Mouse (Mus musculus) CH12.LX (cell line): ENCODE data around the gene Thrb. TPM values are rescaled to one million over a fixed set of nuclear protein-coding genes. Genes with fewer than 3 reads are reported as not detected.

Source experiments
- DNase-seq: peaks from one replicate; pipeline ENCODE4 v3.0.0-alpha.2; 2013; ENCODE audit errors: extremely low read depth
- H3K27ac ChIP-seq: 2 replicates; pipeline ENCODE4 v1.5.1; 2012; ENCODE audit warnings: low read depth, mild to moderate bottlenecking, control low read depth, moderate library complexity; ENCODE audit not compliant: insufficient read depth
- H3K27me3 ChIP-seq: replicated peaks from 2 replicates; pipeline ENCODE3; 2012; ENCODE audit warnings: inconsistent platforms
- H3K36me3 ChIP-seq, 2 experiments: replicated peaks in 1 of 2; 2 replicates each; pipeline versions ENCODE3 to v1.6.1; 2012; ENCODE audit warnings: inconsistent platforms in 1 of 2, low read length in 1 of 2, mild to moderate bottlenecking in 1 of 2, mixed read lengths in 1 of 2, moderate library complexity in 1 of 2; ENCODE audit not compliant: control insufficient read depth in 1 of 2, insufficient read depth in 1 of 2
- H3K4me1 ChIP-seq, 2 experiments: 2 replicates each; pipeline ENCODE4 v1.6.1; 2012; ENCODE audit warnings: inconsistent platforms in 1 of 2, moderate library complexity in 1 of 2; ENCODE audit not compliant: insufficient read depth in 2 of 2, control insufficient read depth in 1 of 2
- H3K4me2 ChIP-seq: 2 replicates; pipeline ENCODE4 v1.6.1; 2012; ENCODE audit warnings: low read depth, mild to moderate bottlenecking, control low read depth; ENCODE audit not compliant: poor library complexity, insufficient read depth, severe bottlenecking
- H3K4me3 ChIP-seq, 3 experiments: fragments of 150-350 bp in 1 of 3; sonication (generic) in 1 of 3; replicated peaks in 1 of 3; 2 replicates each; pipeline versions ENCODE3 to v1.5.1; 2011 to 2012; ENCODE audit warnings: low read depth in 2 of 3, low read length in 2 of 3, mild to moderate bottlenecking in 2 of 3, moderate library complexity in 2 of 3, control low read depth in 1 of 3, improper control_type of control experiment in 1 of 3, inconsistent platforms in 1 of 3, mixed read lengths in 1 of 3; ENCODE audit not compliant: poor library complexity in 1 of 3
- H3K79me2 ChIP-seq: replicated peaks from 2 replicates; pipeline ENCODE4 v1.6.1; 2012; ENCODE audit warnings: mild to moderate bottlenecking, moderate library complexity; ENCODE audit not compliant: control insufficient read depth, poor library complexity, insufficient read depth, severe bottlenecking; ENCODE audit errors: extremely low read depth
- H3K9ac ChIP-seq: 2 replicates; pipeline ENCODE4 v1.6.1; 2012; ENCODE audit warnings: low read depth, mild to moderate bottlenecking, control low read depth, moderate library complexity; ENCODE audit not compliant: insufficient read depth
- H3K9me3 ChIP-seq: replicated peaks from 2 replicates; pipeline ENCODE3; 2012; ENCODE audit warnings: low read length, inconsistent platforms, mixed read lengths
- BHLHE40 ChIP-seq: IDR thresholded peaks from 2 replicates; pipeline ENCODE4 v1.6.1; 2011; ENCODE audit warnings: mild to moderate bottlenecking, low read depth, low read length, improper control_type of control experiment
- CHD1 ChIP-seq: IDR thresholded peaks from 2 replicates; pipeline ENCODE4 v1.6.1; 2012; ENCODE audit warnings: low read depth, low read length, improper control_type of control experiment, inconsistent platforms
- CTCF ChIP-seq, 2 experiments: IDR thresholded peaks in 1 of 2; conservative IDR thresholded peaks in 1 of 2; 2 replicates each; pipeline ENCODE4 v1.5.1; 2011 to 2012; ENCODE audit warnings: low read depth in 2 of 2, low read length in 2 of 2, improper control_type of control experiment in 1 of 2, inconsistent platforms in 1 of 2, mild to moderate bottlenecking in 1 of 2, moderate library complexity in 1 of 2
- E2F4 ChIP-seq: IDR thresholded peaks from 2 replicates; pipeline ENCODE4 v1.6.1; 2011; ENCODE audit warnings: low read depth, low read length, improper control_type of control experiment; ENCODE audit not compliant: insufficient replicate concordance
- ELF1 ChIP-seq: IDR thresholded peaks from 2 replicates; pipeline ENCODE4 v1.6.1; 2014; ENCODE audit warnings: low read depth, mild to moderate bottlenecking, inconsistent platforms, low read length, improper control_type of control experiment
- GABPA ChIP-seq: IDR thresholded peaks from 2 replicates; pipeline ENCODE4 v1.6.1; 2012; ENCODE audit warnings: low read depth, low read length, improper control_type of control experiment, inconsistent platforms; ENCODE audit not compliant: insufficient replicate concordance
- JUN ChIP-seq: IDR thresholded peaks from 2 replicates; pipeline ENCODE4 v1.6.1; 2011; ENCODE audit warnings: low read depth, mild to moderate bottlenecking, low read length, improper control_type of control experiment, moderate library complexity; ENCODE audit not compliant: insufficient read depth
- JUND ChIP-seq: conservative IDR thresholded peaks from 2 replicates; pipeline ENCODE4 v1.6.1; 2011; ENCODE audit warnings: low read depth, low read length, improper control_type of control experiment
- MAX ChIP-seq: IDR thresholded peaks from 2 replicates; pipeline ENCODE4 v1.6.1; 2011; ENCODE audit warnings: low read length, improper control_type of control experiment
- MAZ ChIP-seq: IDR thresholded peaks from 2 replicates; pipeline ENCODE4 v1.6.1; 2012; ENCODE audit warnings: low read depth, mild to moderate bottlenecking, inconsistent platforms, low read length, improper control_type of control experiment, moderate library complexity
- MEF2A ChIP-seq: IDR thresholded peaks from 2 replicates; pipeline ENCODE4 v1.6.1; 2014; ENCODE audit warnings: low read depth, mild to moderate bottlenecking, inconsistent platforms, low read length, improper control_type of control experiment, borderline replicate concordance
- MXI1 ChIP-seq: IDR thresholded peaks from 2 replicates; pipeline ENCODE4 v1.6.1; 2011; ENCODE audit warnings: mild to moderate bottlenecking, low read depth, low read length, improper control_type of control experiment
- MYC ChIP-seq: IDR thresholded peaks from 2 replicates; pipeline ENCODE4 v1.6.1; 2011; ENCODE audit warnings: low read depth, mild to moderate bottlenecking, improper control_type of control experiment, low read length
- NELFE ChIP-seq: IDR thresholded peaks from 2 replicates; pipeline ENCODE4 v1.6.1; 2011; ENCODE audit warnings: low read depth, low read length, improper control_type of control experiment
- NRF1 ChIP-seq: IDR thresholded peaks from 2 replicates; pipeline ENCODE4 v1.6.1; 2014; ENCODE audit warnings: low read depth, mild to moderate bottlenecking, inconsistent platforms, low read length, improper control_type of control experiment, moderate library complexity
- POLR2AphosphoS2 ChIP-seq: IDR thresholded peaks from 2 replicates; pipeline ENCODE4 v1.6.1; 2011; ENCODE audit warnings: low read depth, low read length, improper control_type of control experiment
- RCOR1 ChIP-seq: conservative IDR thresholded peaks from 2 replicates; pipeline ENCODE4 v1.6.1; 2012; ENCODE audit warnings: low read depth, mild to moderate bottlenecking, inconsistent platforms, low read length, improper control_type of control experiment
- SMC3 ChIP-seq: IDR thresholded peaks from 2 replicates; pipeline ENCODE4 v1.6.1; 2011; ENCODE audit warnings: low read depth, low read length, improper control_type of control experiment
- UBTF ChIP-seq: IDR thresholded peaks from 2 replicates; pipeline ENCODE4 v1.6.1; 2012; ENCODE audit warnings: low read depth, mild to moderate bottlenecking, inconsistent platforms, low read length, improper control_type of control experiment, moderate library complexity
- USF2 ChIP-seq: conservative IDR thresholded peaks from 2 replicates; pipeline ENCODE4 v1.6.1; 2011; ENCODE audit warnings: low read depth, low read length, improper control_type of control experiment
- ZC3H11A ChIP-seq: IDR thresholded peaks from 2 replicates; pipeline ENCODE4 v1.6.1; 2012; ENCODE audit warnings: low read depth, mild to moderate bottlenecking, inconsistent platforms, low read length, improper control_type of control experiment
- ZKSCAN1 ChIP-seq: IDR thresholded peaks from 2 replicates; pipeline ENCODE4 v1.6.1; 2012; ENCODE audit warnings: low read depth, inconsistent platforms, low read length, improper control_type of control experiment, borderline replicate concordance
- ZMIZ1 ChIP-seq: IDR thresholded peaks from 2 replicates; pipeline ENCODE4 v1.6.1; 2012; ENCODE audit warnings: low read depth, mild to moderate bottlenecking, inconsistent platforms, low read length, improper control_type of control experiment
- ZNF384 ChIP-seq: IDR thresholded peaks from 2 replicates; pipeline ENCODE4 v1.6.1; 2012; ENCODE audit warnings: low read depth, low read length, improper control_type of control experiment, inconsistent platforms
- dilution Hi-C: fragments of 300-500 bp; cut with MboI; formaldehyde crosslinking; loops from 2 replicates; pipeline ENCODE4 v1.14.3; 2020; ENCODE audit warnings: low sequenced_read_pairs; ENCODE audit not compliant: extremely low pct_unique_long_range_greater_than_20kb, extremely low pct_ligation_motif_present
- in situ Hi-C: fragments of 300-500 bp; cut with MboI; formaldehyde crosslinking; loops from 3 replicates; pipeline ENCODE4 v1.14.3; 2019; ENCODE audit warnings: low sequenced_read_pairs, low pct_ligation_motif_present, low pct_unique_long_range_greater_than_20kb, mixed read lengths
- polyA plus RNA-seq: library from polyadenylated mRNA; unstranded; fragments of >175 nt; gene quantifications from 2 replicates; pipeline ENCODE4 v1.2.1, GENCODE M21; 2012; ENCODE audit warnings: low read depth; ENCODE audit not compliant: insufficient read length
- total RNA-seq, 2 experiments: library from RNA; depleted of rRNA; stranded (reverse); fragments of 300-350 nt in 1 of 2; fragments of >200 nt in 1 of 2; gene quantifications; 2 replicates each; pipeline ENCODE4 v1.2.3; 2012 to 2014

The Thrb gene
- total and polyA plus RNA-seq, 3 experiments, result 0.56 to 1.6 (median 0.60) TPM

DNA sequence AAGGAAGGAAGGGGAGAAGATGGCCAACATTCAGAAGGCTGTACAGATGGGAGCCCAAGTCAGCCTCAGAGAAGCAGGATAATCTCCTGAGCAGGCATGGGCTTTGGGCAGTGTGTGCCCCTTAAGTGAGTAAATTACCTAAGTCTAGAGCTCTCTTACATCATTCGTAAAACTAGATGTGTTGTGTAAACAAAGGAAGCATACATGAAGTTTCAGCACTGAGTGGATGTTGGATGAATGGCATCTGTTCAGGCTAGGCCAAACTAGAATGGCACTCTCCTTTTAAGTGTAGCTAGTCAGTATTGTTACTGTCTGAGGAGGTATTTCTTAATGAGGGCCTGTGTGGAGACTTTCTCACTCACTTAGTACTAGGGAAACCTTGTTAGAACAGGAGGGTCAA lies 66.8 kb downstream of the Thrb start:
- dilution Hi-C loops (no loop called here), in situ Hi-C loops (no loop called here)
- Histone ChIP-seq H3K4me3 (no peak overlapping the region), H3K9ac (no peak overlapping the region), H3K36me3 (no peaks in the 10 kb centered on the region), H3K4me1 (no peaks in the 10 kb centered on the region), H3K27ac (no peak overlapping the region), H3K27me3 (no peaks in the 10 kb centered on the region), H3K9me3 (no peaks in the 10 kb centered on the region), H3K4me2 (no peak overlapping the region), H3K79me2 (no peaks in the 10 kb centered on the region)
- TF ChIP-seq MEF2A (no peak), E2F4 (no peak), MAZ (no peak), JUN (no peak), RCOR1 (no peak), GABPA (no peak), BHLHE40 (no peak), NRF1 (no peak), SMC3 (no peak), UBTF (no peak), ELF1 (no peak), CTCF (conservative IDR thresholded peaks at IDR 0.05 in 1 of 2, IDR thresholded peaks at IDR 0.05 in 1 of 2; ENCODE audit: low read depth in 2 of 2, low read length in 2 of 2) (no peak), POLR2AphosphoS2 (no peak), MXI1 (no peak), ZMIZ1 (no peak), NELFE (no peak), ZNF384 (no peak), ZKSCAN1 (no peak), USF2 (no peak), MAX (no peak)
- DNase-seq, result no peak

DNA sequence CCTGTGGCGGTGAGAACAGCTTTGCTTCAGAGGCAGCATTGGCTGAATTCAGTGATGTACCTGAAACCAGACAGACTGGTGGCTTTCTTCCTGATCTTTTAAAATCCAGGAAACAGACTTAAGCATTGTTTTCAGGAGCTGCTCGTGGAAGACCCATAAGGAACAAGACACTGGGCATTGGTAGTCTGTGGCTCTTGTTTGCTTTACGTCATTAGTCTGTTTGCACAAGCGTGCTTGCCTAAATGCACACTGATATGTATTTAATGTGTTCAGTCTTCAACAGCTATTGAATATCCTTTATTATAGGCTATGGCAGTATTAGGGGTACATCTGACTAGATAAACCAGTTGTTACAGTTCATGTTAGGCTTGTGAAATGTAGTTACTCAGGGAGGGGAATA lies 67.8 kb downstream of the Thrb start:
- no peak overlapping the region for H3K27ac ChIP-seq
- H3K4me1 ChIP-seq, result no peaks in the 10 kb centered on the region
- in situ Hi-C loops, result no loop called here
- H3K9ac ChIP-seq, result no peak overlapping the region
- TF ChIP-seq MXI1 (no peak), MAX (no peak), MYC (no peak), CHD1 (no peak), ZC3H11A (no peak), JUN (no peak), ZMIZ1 (no peak), JUND (no peak)
- no peaks in the 10 kb centered on the region for H3K36me3 ChIP-seq
- no peak overlapping the region for H3K4me3 ChIP-seq
- no peaks in the 10 kb centered on the region for H3K9me3 ChIP-seq
- no peak for DNase-seq
- no peaks in the 10 kb centered on the region for H3K27me3 ChIP-seq
- H3K4me2 ChIP-seq, result no peak overlapping the region
- dilution Hi-C loops, result no loop called here
- H3K79me2 ChIP-seq, result no peaks in the 10 kb centered on the region
